Mouse (Mus musculus): ENCODE measurements at regions not wholly inside any gene's neighbourhood (a gene's known extent, or its start where the extent isn't known, plus 50 kb on each side); places are given as distances from the start of the nearest gene placed in this dataset.

DNA sequence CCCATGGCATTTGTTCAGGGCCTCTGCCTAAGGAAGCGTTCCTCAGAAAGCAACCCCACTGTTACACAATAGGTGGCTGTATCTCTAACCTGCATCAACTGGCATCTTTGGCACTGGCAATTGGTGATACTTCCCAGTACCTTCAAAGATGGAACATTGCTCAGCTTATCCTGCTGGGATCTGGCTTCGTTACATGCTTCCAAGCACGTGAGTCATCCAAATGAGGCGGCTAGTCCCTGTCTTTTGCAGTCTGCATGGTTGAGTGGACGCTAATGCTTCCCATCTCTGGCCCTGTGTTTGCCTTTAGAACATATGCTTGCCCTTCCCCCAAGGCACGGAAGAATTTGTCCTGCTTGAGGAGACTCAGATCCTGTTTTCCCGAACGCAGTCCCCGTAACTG lies 380.2 kb downstream of the Atp23 start:
- TF ChIP-seq FLI1 (IDR thresholded peaks at IDR 0.05; ENCODE audit: low read length) (no peak), GATA1 (IDR thresholded peaks at IDR 0.05; ENCODE audit: borderline replicate concordance, low read length) (no peak)

All from megakaryocyte, embryonic 14.5 days (primary cell).